Mouse (Mus musculus) C2C12 (cell line): Measurements from ENCODE around the gene Slc2a2.
A peak's percentile ranks its signal among the peaks of the same experiment; 100 is the strongest.

Source experiments
- CEBPB ChIP-seq: IDR thresholded peaks from one replicate; pipeline ENCODE4 v1.6.1; 2011; ENCODE audit warnings: low read depth, mild to moderate bottlenecking, control low read depth, moderate library complexity
- CTCF ChIP-seq: IDR thresholded peaks from one replicate; pipeline ENCODE4 v1.5.1; 2011; ENCODE audit not compliant: control insufficient read depth, insufficient read depth, insufficient read length
- FOSL1 ChIP-seq: IDR thresholded peaks from one replicate; pipeline ENCODE4 v1.8.0; 2011; ENCODE audit warnings: mild to moderate bottlenecking, low read length; ENCODE audit not compliant: poor library complexity, insufficient read depth, severe bottlenecking
- MAX ChIP-seq: IDR thresholded peaks from one replicate; pipeline ENCODE4 v1.6.1; 2011; ENCODE audit warnings: mild to moderate bottlenecking, control low read depth
- MYOD1 ChIP-seq: IDR thresholded peaks from one replicate; pipeline ENCODE4 v1.6.1; 2011; ENCODE audit warnings: low read depth; ENCODE audit not compliant: control insufficient read depth, insufficient read length
- MYOG ChIP-seq: IDR thresholded peaks from one replicate; pipeline ENCODE4 v1.6.1; 2011; ENCODE audit not compliant: control insufficient read depth, insufficient read length; ENCODE audit errors: extremely low read depth
- USF1 ChIP-seq: IDR thresholded peaks from one replicate; pipeline ENCODE4 v1.6.1; 2011; ENCODE audit warnings: low read depth, mild to moderate bottlenecking, control low read depth, moderate library complexity

DNA sequence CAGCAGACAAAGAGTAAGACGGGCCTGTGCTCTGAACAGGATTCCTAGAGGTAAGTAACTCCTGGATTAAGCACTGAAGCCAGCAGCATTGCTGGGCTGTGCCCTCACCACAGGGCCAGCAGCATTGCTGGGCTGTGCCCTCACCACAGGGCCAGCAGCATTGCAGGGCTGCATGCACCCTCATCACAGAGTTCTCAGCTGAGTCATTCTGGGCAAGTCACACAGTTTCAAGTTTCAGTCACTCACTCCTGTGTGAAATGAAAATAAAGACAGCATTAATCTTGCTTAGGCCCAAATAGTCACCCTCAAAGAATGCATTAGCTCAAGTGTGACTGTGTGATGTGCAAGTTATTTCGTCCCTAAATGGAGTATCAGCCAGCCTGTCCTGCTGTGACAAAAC, 37.0 kb downstream of the Slc2a2 start:
- no peak for TF ChIP-seq CTCF
- TF ChIP-seq CEBPB: peak; percentile 14
- no peak for TF ChIP-seq USF1
- peak; percentile 18 for TF ChIP-seq MAX
- peak; percentile 9 for TF ChIP-seq MYOD1
- no peak for TF ChIP-seq MYOG
- TF ChIP-seq FOSL1: peak; percentile 65
